Mouse (Mus musculus) CH12.LX (cell line): ENCODE measurements around the gene Rxfp1. TPM values are rescaled to one million over a fixed set of nuclear protein-coding genes. Genes with fewer than 3 reads are reported as not detected.

Experiments
- DNase-seq: peaks from one replicate; pipeline ENCODE4 v3.0.0-alpha.2; 2013; ENCODE audit errors: extremely low read depth
- H3K27ac ChIP-seq: 2 replicates; pipeline ENCODE4 v1.5.1; 2012; ENCODE audit warnings: low read depth, mild to moderate bottlenecking, control low read depth, moderate library complexity; ENCODE audit not compliant: insufficient read depth
- H3K27me3 ChIP-seq: replicated peaks from 2 replicates; pipeline ENCODE3; 2012; ENCODE audit warnings: inconsistent platforms
- H3K36me3 ChIP-seq, 2 experiments: replicated peaks in 1 of 2; 2 replicates each; pipeline versions ENCODE3 to v1.6.1; 2012; ENCODE audit warnings: inconsistent platforms in 1 of 2, low read length in 1 of 2, mild to moderate bottlenecking in 1 of 2, mixed read lengths in 1 of 2, moderate library complexity in 1 of 2; ENCODE audit not compliant: control insufficient read depth in 1 of 2, insufficient read depth in 1 of 2
- H3K4me1 ChIP-seq, 2 experiments: 2 replicates each; pipeline ENCODE4 v1.6.1; 2012; ENCODE audit warnings: inconsistent platforms in 1 of 2, moderate library complexity in 1 of 2; ENCODE audit not compliant: insufficient read depth in 2 of 2, control insufficient read depth in 1 of 2
- H3K4me2 ChIP-seq: 2 replicates; pipeline ENCODE4 v1.6.1; 2012; ENCODE audit warnings: low read depth, mild to moderate bottlenecking, control low read depth; ENCODE audit not compliant: poor library complexity, insufficient read depth, severe bottlenecking
- H3K4me3 ChIP-seq, 3 experiments: fragments of 150-350 bp in 1 of 3; sonication (generic) in 1 of 3; replicated peaks in 1 of 3; 2 replicates each; pipeline versions ENCODE3 to v1.5.1; 2011 to 2012; ENCODE audit warnings: low read depth in 2 of 3, low read length in 2 of 3, mild to moderate bottlenecking in 2 of 3, moderate library complexity in 2 of 3, control low read depth in 1 of 3, improper control_type of control experiment in 1 of 3, inconsistent platforms in 1 of 3, mixed read lengths in 1 of 3; ENCODE audit not compliant: poor library complexity in 1 of 3
- H3K79me2 ChIP-seq: replicated peaks from 2 replicates; pipeline ENCODE4 v1.6.1; 2012; ENCODE audit warnings: mild to moderate bottlenecking, moderate library complexity; ENCODE audit not compliant: control insufficient read depth, poor library complexity, insufficient read depth, severe bottlenecking; ENCODE audit errors: extremely low read depth
- H3K9ac ChIP-seq: 2 replicates; pipeline ENCODE4 v1.6.1; 2012; ENCODE audit warnings: low read depth, mild to moderate bottlenecking, control low read depth, moderate library complexity; ENCODE audit not compliant: insufficient read depth
- H3K9me3 ChIP-seq: replicated peaks from 2 replicates; pipeline ENCODE3; 2012; ENCODE audit warnings: low read length, inconsistent platforms, mixed read lengths
- CHD2 ChIP-seq: IDR thresholded peaks from 2 replicates; pipeline ENCODE4 v1.6.1; 2011; ENCODE audit warnings: low read length, improper control_type of control experiment
- E2F4 ChIP-seq: IDR thresholded peaks from 2 replicates; pipeline ENCODE4 v1.6.1; 2011; ENCODE audit warnings: low read depth, low read length, improper control_type of control experiment; ENCODE audit not compliant: insufficient replicate concordance
- ELF1 ChIP-seq: IDR thresholded peaks from 2 replicates; pipeline ENCODE4 v1.6.1; 2014; ENCODE audit warnings: low read depth, mild to moderate bottlenecking, inconsistent platforms, low read length, improper control_type of control experiment
- EP300 ChIP-seq: IDR thresholded peaks from 2 replicates; pipeline ENCODE4 v1.6.1; 2011; ENCODE audit warnings: low read length, improper control_type of control experiment
- ETS1 ChIP-seq: conservative IDR thresholded peaks from 2 replicates; pipeline ENCODE4 v1.6.1; 2012; ENCODE audit warnings: low read depth, mild to moderate bottlenecking, inconsistent platforms, low read length, improper control_type of control experiment, moderate library complexity
- GABPA ChIP-seq: IDR thresholded peaks from 2 replicates; pipeline ENCODE4 v1.6.1; 2012; ENCODE audit warnings: low read depth, low read length, improper control_type of control experiment, inconsistent platforms; ENCODE audit not compliant: insufficient replicate concordance
- HCFC1 ChIP-seq: IDR thresholded peaks from 2 replicates; pipeline ENCODE4 v1.6.1; 2012; ENCODE audit warnings: low read depth, mild to moderate bottlenecking, inconsistent platforms, low read length, improper control_type of control experiment
- IRF4 ChIP-seq: IDR thresholded peaks from 2 replicates; pipeline ENCODE4 v1.6.1; 2014; ENCODE audit warnings: low read depth, mild to moderate bottlenecking, inconsistent platforms, low read length, improper control_type of control experiment
- JUN ChIP-seq: IDR thresholded peaks from 2 replicates; pipeline ENCODE4 v1.6.1; 2011; ENCODE audit warnings: low read depth, mild to moderate bottlenecking, low read length, improper control_type of control experiment, moderate library complexity; ENCODE audit not compliant: insufficient read depth
- JUND ChIP-seq: conservative IDR thresholded peaks from 2 replicates; pipeline ENCODE4 v1.6.1; 2011; ENCODE audit warnings: low read depth, low read length, improper control_type of control experiment
- KAT2A ChIP-seq: IDR thresholded peaks from 2 replicates; pipeline ENCODE4 v1.6.1; 2012; ENCODE audit warnings: low read length, improper control_type of control experiment, inconsistent platforms; ENCODE audit not compliant: insufficient replicate concordance
- MAFK ChIP-seq: IDR thresholded peaks from 2 replicates; pipeline ENCODE4 v1.6.1; 2011; ENCODE audit warnings: low read length, improper control_type of control experiment; ENCODE audit not compliant: insufficient replicate concordance
- MAX ChIP-seq: IDR thresholded peaks from 2 replicates; pipeline ENCODE4 v1.6.1; 2011; ENCODE audit warnings: low read length, improper control_type of control experiment
- MXI1 ChIP-seq: IDR thresholded peaks from 2 replicates; pipeline ENCODE4 v1.6.1; 2011; ENCODE audit warnings: mild to moderate bottlenecking, low read depth, low read length, improper control_type of control experiment
- MYC ChIP-seq: IDR thresholded peaks from 2 replicates; pipeline ENCODE4 v1.6.1; 2011; ENCODE audit warnings: low read depth, mild to moderate bottlenecking, improper control_type of control experiment, low read length
- NELFE ChIP-seq: IDR thresholded peaks from 2 replicates; pipeline ENCODE4 v1.6.1; 2011; ENCODE audit warnings: low read depth, low read length, improper control_type of control experiment
- NRF1 ChIP-seq: IDR thresholded peaks from 2 replicates; pipeline ENCODE4 v1.6.1; 2014; ENCODE audit warnings: low read depth, mild to moderate bottlenecking, inconsistent platforms, low read length, improper control_type of control experiment, moderate library complexity
- PAX5 ChIP-seq: IDR thresholded peaks from 2 replicates; pipeline ENCODE4 v1.6.1; 2012; ENCODE audit warnings: low read length, inconsistent platforms, mixed read lengths
- POLR2A ChIP-seq: IDR thresholded peaks from 2 replicates; pipeline ENCODE4 v1.6.1; 2011; ENCODE audit warnings: low read depth, mild to moderate bottlenecking, improper control_type of control experiment, low read length
- SIN3A ChIP-seq: IDR thresholded peaks from 2 replicates; pipeline ENCODE4 v1.6.1; 2012; ENCODE audit warnings: low read length, improper control_type of control experiment, inconsistent platforms
- TCF12 ChIP-seq: IDR thresholded peaks from 2 replicates; pipeline ENCODE4 v1.6.1; 2014; ENCODE audit warnings: low read depth, mild to moderate bottlenecking, inconsistent platforms, low read length, improper control_type of control experiment
- UBTF ChIP-seq: IDR thresholded peaks from 2 replicates; pipeline ENCODE4 v1.6.1; 2012; ENCODE audit warnings: low read depth, mild to moderate bottlenecking, inconsistent platforms, low read length, improper control_type of control experiment, moderate library complexity
- USF2 ChIP-seq: conservative IDR thresholded peaks from 2 replicates; pipeline ENCODE4 v1.6.1; 2011; ENCODE audit warnings: low read depth, low read length, improper control_type of control experiment
- ZC3H11A ChIP-seq: IDR thresholded peaks from 2 replicates; pipeline ENCODE4 v1.6.1; 2012; ENCODE audit warnings: low read depth, mild to moderate bottlenecking, inconsistent platforms, low read length, improper control_type of control experiment
- ZKSCAN1 ChIP-seq: IDR thresholded peaks from 2 replicates; pipeline ENCODE4 v1.6.1; 2012; ENCODE audit warnings: low read depth, inconsistent platforms, low read length, improper control_type of control experiment, borderline replicate concordance
- ZMIZ1 ChIP-seq: IDR thresholded peaks from 2 replicates; pipeline ENCODE4 v1.6.1; 2012; ENCODE audit warnings: low read depth, mild to moderate bottlenecking, inconsistent platforms, low read length, improper control_type of control experiment
- dilution Hi-C: fragments of 300-500 bp; cut with MboI; formaldehyde crosslinking; loops from 2 replicates; pipeline ENCODE4 v1.14.3; 2020; ENCODE audit warnings: low sequenced_read_pairs; ENCODE audit not compliant: extremely low pct_unique_long_range_greater_than_20kb, extremely low pct_ligation_motif_present
- in situ Hi-C: fragments of 300-500 bp; cut with MboI; formaldehyde crosslinking; loops from 3 replicates; pipeline ENCODE4 v1.14.3; 2019; ENCODE audit warnings: low sequenced_read_pairs, low pct_ligation_motif_present, low pct_unique_long_range_greater_than_20kb, mixed read lengths
- polyA plus RNA-seq: library from polyadenylated mRNA; unstranded; fragments of >175 nt; gene quantifications from 2 replicates; pipeline ENCODE4 v1.2.1, GENCODE M21; 2012; ENCODE audit warnings: low read depth; ENCODE audit not compliant: insufficient read length
- total RNA-seq, 2 experiments: library from RNA; depleted of rRNA; stranded (reverse); fragments of 300-350 nt in 1 of 2; fragments of >200 nt in 1 of 2; gene quantifications; 2 replicates each; pipeline ENCODE4 v1.2.3; 2012 to 2014

Rxfp1 gene
- total and polyA plus RNA-seq, 3 experiments = 0.08 to 0.87 (median 0.68) TPM

DNA sequence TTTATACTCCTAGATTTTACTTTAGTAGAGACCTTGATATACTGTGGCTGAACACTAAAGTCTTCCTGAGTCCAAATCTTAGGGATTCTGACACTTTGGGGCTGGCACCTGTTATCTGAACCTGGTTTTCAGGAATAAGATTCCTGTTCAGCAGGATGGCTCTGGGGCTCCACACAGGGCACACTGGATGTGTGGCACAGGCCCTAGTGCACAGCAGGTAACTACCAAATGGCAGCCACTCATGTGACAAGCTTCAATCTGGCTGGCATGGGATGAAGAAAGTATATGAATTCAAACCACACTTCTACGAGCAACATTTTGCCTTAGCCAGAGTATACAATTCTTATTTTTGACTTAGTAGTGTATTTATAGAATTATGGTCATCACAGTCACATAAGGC, 771 bp upstream of the Rxfp1 start:
- no peaks in the 10 kb centered on the region for H3K36me3 ChIP-seq

DNA sequence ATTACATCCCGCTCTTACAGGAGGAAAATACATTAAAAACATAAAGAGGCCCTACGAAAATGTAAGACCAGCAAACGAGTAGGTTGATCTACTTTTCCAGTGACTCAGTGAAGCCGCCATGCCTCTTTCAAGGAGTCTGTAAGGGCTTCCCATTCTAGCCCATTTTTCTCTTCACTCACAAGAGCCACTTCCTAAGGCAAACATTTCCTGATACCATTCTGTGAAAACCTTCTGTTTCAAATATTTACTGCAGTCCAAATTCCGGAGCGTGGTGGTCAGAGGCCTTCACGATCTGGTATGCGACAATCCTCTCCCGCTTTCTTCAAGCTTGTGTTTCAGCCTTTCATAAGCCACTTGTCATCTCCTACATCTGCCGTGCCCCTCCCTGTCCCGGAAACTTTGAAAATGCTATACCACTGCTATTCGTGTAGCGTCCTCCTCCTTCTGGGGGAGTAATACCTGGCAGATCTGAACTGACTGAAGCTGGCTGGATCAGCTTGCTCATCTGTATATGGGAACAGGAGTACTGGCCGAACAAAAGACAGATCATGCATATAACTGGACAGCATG, 11.1 kb downstream of the Rxfp1 start:
- H3K4me2 ChIP-seq = no peak overlapping the region
- DNase-seq = no peak
- H3K27me3 ChIP-seq = no peaks in the 10 kb centered on the region
- dilution Hi-C loops = no loop called here
- TF ChIP-seq CHD2 (no peak), MYC (no peak), UBTF (no peak), USF2 (no peak), JUND (no peak), NRF1 (no peak), KAT2A (no peak), NELFE (no peak), ZMIZ1 (no peak), E2F4 (no peak), ZC3H11A (no peak), ELF1 (no peak)
- H3K4me3 ChIP-seq = no peak overlapping the region
- H3K27ac ChIP-seq = no peak overlapping the region
- H3K79me2 ChIP-seq = no peaks in the 10 kb centered on the region
- H3K36me3 ChIP-seq = no peaks in the 10 kb centered on the region
- H3K4me1 ChIP-seq = 0 out of 4 replicates have a peak, but pooled peaks cover 0 to 2% of the 10 kb centered on the region in 2 experiments
- H3K9me3 ChIP-seq = no peaks in the 10 kb centered on the region
- H3K9ac ChIP-seq = no peak overlapping the region
- in situ Hi-C loops = no loop called here

More for the DNA sequence above, 771 bp upstream of the Rxfp1 start:
- no peaks in the 10 kb centered on the region for H3K27me3 ChIP-seq
- H3K4me3 ChIP-seq = no peak overlapping the region
- no peak overlapping the region for H3K9ac ChIP-seq
- TF ChIP-seq GABPA (no peak), HCFC1 (no peak), MAX (no peak), ZKSCAN1 (no peak), E2F4 (no peak), JUN (no peak), ELF1 (no peak), CHD2 (no peak), ETS1 (no peak), EP300 (no peak), UBTF (no peak), MAFK (no peak), PAX5 (no peak), POLR2A (no peak), MXI1 (no peak), JUND (no peak), TCF12 (no peak), SIN3A (no peak), KAT2A (no peak), IRF4 (no peak)
- TF ChIP-seq, all 38 proteins: peak for 0
- no peak for DNase-seq
- Histone ChIP-seq H3K4me1 (no peaks in the 10 kb centered on the region), H3K79me2 (no peaks in the 10 kb centered on the region), H3K27ac (no peak overlapping the region), H3K4me2 (no peak overlapping the region), H3K9me3 (no peaks in the 10 kb centered on the region)
- dilution Hi-C loops = no loop called here
- in situ Hi-C loops = no loop called here
